Mouse (Mus musculus): Measurements from ENCODE around the gene Col4a6.

Gene Col4a6

GRCm38 (mm10) chrX:141473470-141474302 lies at the start of gene Col4a6:
TSS of gene Col4a6 (minus strand) at chrX:141474076.
- no peak for DNase-seq (ENCODE audit: low spot score in 2 of 2)

- no peak for DNase-seq (ENCODE audit: low spot score in 2 of 2)
Observed at GRCm38 (mm10) chrX:141503125-141503524, 29.2 kb upstream of the Col4a6 start.

GRCm38 (mm10) chrX:141494545-141494944 lies 20.7 kb upstream of the Col4a6 start:
- DNase-seq (ENCODE audit: low spot score in 2 of 2), result no peak

GRCm38 (mm10) chrX:141475566-141476327 lies 1.9 kb upstream of the Col4a6 start:
- DNase-seq (ENCODE audit: low spot score in 2 of 2), result no peak

- peak; percentile 70 to 75 for DNase-seq (ENCODE audit: low spot score in 2 of 2)
Observed at GRCm38 (mm10) chrX:141475110-141475509, 1.2 kb upstream of the Col4a6 start, which contains the start of gene Col4a5. TSS of gene Col4a5 (plus strand) at chrX:141475385.

- DNase-seq (ENCODE audit: low spot score in 2 of 2), result no peak
Observed at GRCm38 (mm10) chrX:141447936-141448335, 25.9 kb downstream of the Col4a6 start.

GRCm38 (mm10) chrX:141439423-141439822 lies 34.5 kb downstream of the Col4a6 start:
- peak; percentile 4 to 10 for DNase-seq (ENCODE audit: low spot score in 2 of 2)

- no peak for DNase-seq (ENCODE audit: low spot score in 2 of 2)
Observed at GRCm38 (mm10) chrX:141436780-141437179, 37.1 kb downstream of the Col4a6 start.

GRCm38 (mm10) chrX:141415318-141415717 lies 58.6 kb downstream of the Col4a6 start:
- DNase-seq (ENCODE audit: low spot score in 2 of 2), result no peak

- no peak for DNase-seq (ENCODE audit: low spot score in 2 of 2)
Observed at GRCm38 (mm10) chrX:141396243-141396642, 77.6 kb downstream of the Col4a6 start.

- DNase-seq (ENCODE audit: low spot score in 2 of 2), result no peak
Observed at GRCm38 (mm10) chrX:141385399-141386105, 88.3 kb downstream of the Col4a6 start.

- no peak for DNase-seq (ENCODE audit: low spot score in 2 of 2)
Observed at GRCm38 (mm10) chrX:141384632-141385031, 89.2 kb downstream of the Col4a6 start.

GRCm38 (mm10) chrX:141370276-141370675 lies 103.6 kb downstream of the Col4a6 start:
- no peak for DNase-seq (ENCODE audit: low spot score in 2 of 2)

GRCm38 (mm10) chrX:141363331-141363730 lies 110.5 kb downstream of the Col4a6 start:
- DNase-seq (ENCODE audit: low spot score in 2 of 2), result no peak

- no peak for DNase-seq (ENCODE audit: low spot score in 2 of 2)
Observed at GRCm38 (mm10) chrX:141341417-141341816, 132.5 kb downstream of the Col4a6 start.

GRCm38 (mm10) chrX:141328044-141328443 lies 145.8 kb downstream of the Col4a6 start:
- DNase-seq (ENCODE audit: low spot score in 2 of 2), result no peak

- DNase-seq (ENCODE audit: low spot score in 2 of 2), result peak in 1 of 2 experiments; percentile 4
Observed at GRCm38 (mm10) chrX:141324201-141324600, 149.7 kb downstream of the Col4a6 start.

- no peak for DNase-seq (ENCODE audit: low spot score in 2 of 2)
Observed at GRCm38 (mm10) chrX:141316217-141316616, 157.7 kb downstream of the Col4a6 start.

- no peak for DNase-seq (ENCODE audit: low spot score in 2 of 2)
Observed at GRCm38 (mm10) chrX:141315795-141316194, 158.1 kb downstream of the Col4a6 start.

- peak in 1 of 2 experiments; percentile 4 for DNase-seq (ENCODE audit: low spot score in 2 of 2)
Observed at GRCm38 (mm10) chrX:141292702-141293462, 181.0 kb downstream of the Col4a6 start.

GRCm38 (mm10) chrX:141276397-141276796 lies 197.5 kb downstream of the Col4a6 start:
- no peak for DNase-seq (ENCODE audit: low spot score in 2 of 2)

Measured in urinary bladder, postnatal 36 days (tissue).